ENCODE assay signal across 28 mouse cellular contexts in the genomic region with DNA sequence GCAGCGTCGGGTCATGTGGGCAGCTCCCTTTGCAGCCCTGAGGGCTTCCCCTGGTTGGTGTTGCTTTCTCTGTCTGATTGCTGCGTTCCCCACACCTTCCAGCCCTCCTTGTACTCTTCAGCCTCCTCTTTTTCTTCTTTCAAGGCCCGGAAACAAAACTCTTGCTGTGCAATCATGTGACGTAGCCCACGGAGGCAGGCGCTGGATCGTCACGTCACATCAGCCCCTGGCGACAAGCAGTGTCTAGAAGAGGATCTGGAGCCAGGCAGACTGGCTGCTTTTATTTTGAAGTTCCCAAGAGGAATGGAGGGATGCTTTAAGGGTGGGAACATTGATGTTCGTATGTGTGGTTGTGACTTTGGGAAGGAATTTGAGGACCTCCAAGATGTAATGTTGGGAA. TPM values are rescaled to one million over a fixed set of nuclear protein-coding genes. Genes with fewer than 3 reads are reported as not detected.
A peak's percentile ranks its signal among the peaks of the same experiment; 100 is the strongest.
DNase-seq lines count a peak whose midpoint lies in the region; ATAC-seq and TF ChIP-seq lines count a peak whose summit lies in the region.
"Had no signal": no experiment of that assay in that cellular context is flagged by ENCODE, and none has a peak within 500 bp of the region (broad histone marks: within the 10 kb centered on the region; RNA-seq: fewer than 3 reads in every experiment).

No protein-coding gene starts in this region.

- 82% methylated on average over 11 of the region's 11 CpGs for WGBS in lung, postnatal 0 days

- 0 out of 2 replicates have a peak, but pooled peaks have one; percentile 25 for TF ChIP-seq POLR2A in cortical plate, adult 2 months (IDR thresholded peaks at IDR 0.05; ENCODE audit: extremely low read depth, insufficient read depth, low read length)

- H3K4me2 ChIP-seq in lung, postnatal 0 days (replicated peaks; ENCODE audit: low read depth, low read length) = no peak overlapping the region
- H3K4me2 ChIP-seq: forebrain, embryonic 13.5 days; heart, embryonic 15.5 days; kidney, embryonic 15.5 days; limb, embryonic 12.5 days; liver, embryonic 15.5 days; lung, embryonic 14.5 days; midbrain, embryonic 11.5 days had no signal

- no peak overlapping the region for H3K9ac ChIP-seq in lung, postnatal 0 days (replicated peaks; ENCODE audit: low read depth)
- H3K9ac ChIP-seq: forebrain, embryonic 13.5 days; heart, embryonic 15.5 days; kidney, embryonic 15.5 days; limb, embryonic 12.5 days; liver, embryonic 15.5 days; lung, embryonic 14.5 days had no signal

- no peaks in the 10 kb centered on the region for H3K9me3 ChIP-seq in lung, postnatal 0 days (ENCODE audit: low read length)
- H3K9me3 ChIP-seq: forebrain, embryonic 13.5 days; heart, embryonic 10.5 days; heart, embryonic 15.5 days; kidney, embryonic 15.5 days; limb, embryonic 12.5 days; liver, embryonic 15.5 days had no signal

- H3K4me1 ChIP-seq in cortical plate, adult 2 months (ENCODE audit: control insufficient read depth, insufficient read depth, low read length) = no peaks in the 10 kb centered on the region
- no peaks in the 10 kb centered on the region for H3K4me1 ChIP-seq in lung, postnatal 0 days (ENCODE audit: insufficient read depth, low read depth, low read length)
- H3K4me1 ChIP-seq: forebrain, embryonic 13.5 days; heart, embryonic 15.5 days; liver, embryonic 15.5 days had no signal

- no peaks in the 10 kb centered on the region for H3K27me3 ChIP-seq in lung, postnatal 0 days (replicated peaks; ENCODE audit: insufficient read depth, low read length)
- H3K27me3 ChIP-seq: forebrain, embryonic 13.5 days; heart, embryonic 15.5 days; kidney, embryonic 15.5 days; limb, embryonic 12.5 days; liver, embryonic 15.5 days had no signal

- DNase-seq in cerebellum, postnatal 25 days = peak; percentile 12 to 24
- no peak for DNase-seq in cerebellum, adult 11 months
- no peak for DNase-seq in layer of hippocampus, adult 2 months (ENCODE audit: low spot score in 2 of 2)
- DNase-seq in layer of hippocampus, adult 8-10 months (ENCODE audit: low spot score in 2 of 2) = no peak
- DNase-seq in ZHBTc4 (ENCODE audit: low read depth, low spot score) = peak; percentile 37
- DNase-seq in lung, postnatal 0 days (ENCODE audit: low spot score) = no peak
- DNase-seq: adrenal gland, adult 2 months; adrenal gland, postnatal 36 days; gastrocnemius, postnatal 10 days; kidney, adult 18-20 months; kidney, postnatal 25 days; lung, embryonic 14.5 days; right cerebral cortex, adult 18-20 months; thymus, adult 2 months; thymus, postnatal 4 days had no signal

- ATAC-seq in lung, postnatal 0 days = no peak
- ATAC-seq: activated CD4-positive, CD25-positive, alpha-beta regulatory T cell, adult 4 months; CD4-positive, CD25-positive, alpha-beta regulatory T cell, adult 4 months; forebrain, embryonic 13.5 days; hindbrain, embryonic 16.5 days had no signal

- H3K27ac ChIP-seq in layer of hippocampus, adult 2 months = peak overlapping the region; percentile 74
- peak overlapping the region; percentile 20; the same call in 1 of the 2 replicates for H3K27ac ChIP-seq in cortical plate, adult 2 months (ENCODE audit: insufficient read depth, low read length)
- no peak overlapping the region for H3K27ac ChIP-seq in lung, postnatal 0 days (ENCODE audit: low read length)
- H3K27ac ChIP-seq: forebrain, embryonic 13.5 days; heart, embryonic 10.5 days; heart, embryonic 15.5 days; kidney, embryonic 15.5 days; limb, embryonic 12.5 days; liver, embryonic 15.5 days had no signal

- H3K36me3 ChIP-seq in lung, postnatal 0 days (ENCODE audit: insufficient read depth, low read length) = peaks cover 37% of the 10 kb centered on the region

- no peak for TF ChIP-seq EP300 in lung, postnatal 0 days (IDR thresholded peaks at IDR 0.05)

- no peak for TF ChIP-seq CTCF in layer of hippocampus, adult 2 months (conservative IDR thresholded peaks at IDR 0.05)
- TF ChIP-seq CTCF in cortical plate, adult 2 months (IDR thresholded peaks at IDR 0.05; ENCODE audit: extremely low read depth, insufficient read depth, low read length) = no peak
- no peak for TF ChIP-seq CTCF in lung, postnatal 0 days (IDR thresholded peaks at IDR 0.05)

- H3K4me3 ChIP-seq in layer of hippocampus, adult 2 months = no peak overlapping the region
- no peak overlapping the region for H3K4me3 ChIP-seq in cortical plate, adult 2 months (ENCODE audit: insufficient read depth, low read length)
- H3K4me3 ChIP-seq in lung, postnatal 0 days (ENCODE audit: low read depth, low read length) = no peak overlapping the region
- H3K4me3 ChIP-seq: forebrain, embryonic 13.5 days; heart, embryonic 10.5 days; heart, embryonic 15.5 days; kidney, embryonic 15.5 days; limb, embryonic 12.5 days; liver, embryonic 15.5 days had no signal

RNA-seq across cellular contexts. Expression of a gene that starts 10.4 kb away (rescaled TPM):
- total RNA-seq in layer of hippocampus, adult 2 months (2021) = 10 to 100 TPM; 63.4 to 71.4 TPM
- 10 to 100 TPM; 69.3 to 77.7 (median 72.5) TPM for total RNA-seq in layer of hippocampus, adult 8-10 months (2022)
- polyA plus RNA-seq in cortical plate, adult 2 months (2012; rRNA removed) = 64.7 and 65.3 TPM in 2 replicates
- polyA plus RNA-seq in lung, postnatal 0 days (2015; fragmentation: Nextera tagmentation; extraction: Ambion mirVana) = 40.2 and 40.9 TPM in 2 replicates

RNA-seq across cellular contexts. Expression of a gene that starts 16.0 kb away (rescaled TPM):
- total RNA-seq in layer of hippocampus, adult 2 months (2021) = 1 to 10 TPM; 2.4 to 3.3 TPM
- total RNA-seq in layer of hippocampus, adult 8-10 months (2022) = 1 to 10 TPM; 2.6 to 3.7 (median 3.5) TPM
- polyA plus RNA-seq in cortical plate, adult 2 months (2012; rRNA removed) = 0.86 and 1.4 TPM in 2 replicates
- polyA plus RNA-seq in lung, postnatal 0 days (2015; fragmentation: Nextera tagmentation; extraction: Ambion mirVana) = 1.2 and 2.1 TPM in 2 replicates
- total RNA-seq: gastrocnemius, postnatal 10 days; granulocyte monocyte progenitor cell, adult 5-6 weeks; megakaryocyte, adult 5-6 weeks had no signal
- polyA plus RNA-seq: activated CD4-positive, CD25-positive, alpha-beta regulatory T cell, adult 4 months; CD4-positive, CD25-positive, alpha-beta regulatory T cell, adult 4 months had no signal

Comparison
In these comparisons a context has a peak if more than half of its experiments do, and no peak if none do; other contexts are left out.
1. DNase-seq: peak in cerebellum, postnatal 25 days (2 of 2) and ZHBTc4 (single experiment); none in cerebellum, adult 11 months (single experiment), layer of hippocampus, adult 2 months (0 of 2), layer of hippocampus, adult 8-10 months (0 of 2) and lung, postnatal 0 days (single experiment).